Mouse (Mus musculus): ENCODE measurements around the gene Ssx2ip.
"Not testable (repeated sequence)": the region's sequence is repeated elsewhere in the genome, so short reads cannot be mapped to it uniquely, and the experiment has no call there.

The Ssx2ip gene

GRCm38 (mm10) chr3:146403770-146404169, 672 bp upstream of the Ssx2ip start:
- in situ Hi-C loops (cut with MseI, MboI), result no loop called here

GRCm38 (mm10) chr3:146405213-146406006, 968 bp downstream of the Ssx2ip start:
- in situ Hi-C loops (cut with MseI, MboI), result no loop called here

GRCm38 (mm10) chr3:146406007-146406341, 1.5 kb downstream of the Ssx2ip start:
- in situ Hi-C loops (cut with MseI, MboI), result no loop called here

- in situ Hi-C loops (cut with MseI, MboI), result no loop called here
Measured at GRCm38 (mm10) chr3:146407086-146407721, 2.8 kb downstream of the Ssx2ip start.

- in situ Hi-C loops (cut with MseI, MboI), result no loop called here
Measured at GRCm38 (mm10) chr3:146410114-146410513, 5.7 kb downstream of the Ssx2ip start.

- in situ Hi-C loops (cut with MseI, MboI), result no loop called here
Measured at GRCm38 (mm10) chr3:146412008-146412407, 7.6 kb downstream of the Ssx2ip start.

GRCm38 (mm10) chr3:146412480-146412879, 8.0 kb downstream of the Ssx2ip start:
- in situ Hi-C loops (cut with MseI, MboI), result no loop called here

- in situ Hi-C loops (cut with MseI, MboI), result no loop called here
Measured at GRCm38 (mm10) chr3:146413016-146413415, 8.6 kb downstream of the Ssx2ip start.

- in situ Hi-C loops (cut with MseI, MboI), result no loop called here
Measured at GRCm38 (mm10) chr3:146413992-146414391, 9.6 kb downstream of the Ssx2ip start.

- in situ Hi-C loops (cut with MseI, MboI), result no loop called here
Measured at GRCm38 (mm10) chr3:146414555-146414954, 10.1 kb downstream of the Ssx2ip start.

GRCm38 (mm10) chr3:146417873-146418272, 13.4 kb downstream of the Ssx2ip start:
- in situ Hi-C loops (cut with MseI, MboI), result no loop called here

GRCm38 (mm10) chr3:146418901-146419300, 14.5 kb downstream of the Ssx2ip start:
- in situ Hi-C loops (cut with MseI, MboI), result no loop called here

- in situ Hi-C loops (cut with MseI, MboI), result no loop called here
Measured at GRCm38 (mm10) chr3:146419534-146419933, 15.1 kb downstream of the Ssx2ip start.

GRCm38 (mm10) chr3:146419992-146420537, 15.6 kb downstream of the Ssx2ip start:
- in situ Hi-C loops (cut with MseI, MboI), result no loop called here

GRCm38 (mm10) chr3:146421787-146422186, 17.3 kb downstream of the Ssx2ip start:
- in situ Hi-C loops (cut with MseI, MboI), result no loop called here

- in situ Hi-C loops (cut with MseI, MboI), result no loop called here
Measured at GRCm38 (mm10) chr3:146423710-146424109, 19.3 kb downstream of the Ssx2ip start.

GRCm38 (mm10) chr3:146424306-146424900, 20.0 kb downstream of the Ssx2ip start:
- in situ Hi-C loops (cut with MseI, MboI), result no loop called here

GRCm38 (mm10) chr3:146425902-146426301, 21.5 kb downstream of the Ssx2ip start:
- in situ Hi-C loops (cut with MseI, MboI), result no loop called here

- in situ Hi-C loops (cut with MseI, MboI), result no loop called here
Measured at GRCm38 (mm10) chr3:146426489-146426888, 22.0 kb downstream of the Ssx2ip start.

GRCm38 (mm10) chr3:146433063-146433462, 28.6 kb downstream of the Ssx2ip start:
- in situ Hi-C loops (cut with MseI, MboI), result not testable (repeated sequence)

- in situ Hi-C loops (cut with MseI, MboI), result no loop called here
Measured at GRCm38 (mm10) chr3:146433681-146434350, 29.4 kb downstream of the Ssx2ip start.

- in situ Hi-C loops (cut with MseI, MboI), result no loop called here
Measured at GRCm38 (mm10) chr3:146434686-146435085, 30.2 kb downstream of the Ssx2ip start.
